Mouse (Mus musculus) MN1 (cell line): Measurements from ENCODE around the gene Fam234b.
A peak's percentile ranks its signal among the peaks of the same experiment; 100 is the strongest.

Experiments
- DNase-seq: peaks from one replicate; pipeline ENCODE4 v3.0.0-alpha.2; 2016; ENCODE audit warnings: low spot score

The Fam234b gene

GRCm38 (mm10) chr6:135228465-135228941 lies 30.7 kb downstream of the Fam234b start:
- no peak for DNase-seq

- no peak for DNase-seq
Observed at GRCm38 (mm10) chr6:135230586-135230985, 32.8 kb downstream of the Fam234b start.

- DNase-seq, result no peak
Observed at GRCm38 (mm10) chr6:135232443-135233182, 34.8 kb downstream of the Fam234b start.

- no peak for DNase-seq
Observed at GRCm38 (mm10) chr6:135235742-135236141, 38.0 kb downstream of the Fam234b start.

- no peak for DNase-seq
Observed at GRCm38 (mm10) chr6:135236576-135236975, 38.8 kb downstream of the Fam234b start.

GRCm38 (mm10) chr6:135237326-135237725 lies 39.5 kb downstream of the Fam234b start:
- DNase-seq, result no peak

- no peak for DNase-seq
Observed at GRCm38 (mm10) chr6:135238211-135238610, 40.4 kb downstream of the Fam234b start.

GRCm38 (mm10) chr6:135240361-135240760 lies 42.6 kb downstream of the Fam234b start:
- DNase-seq, result no peak

GRCm38 (mm10) chr6:135245586-135245985 lies 47.8 kb downstream of the Fam234b start:
- no peak for DNase-seq

GRCm38 (mm10) chr6:135247861-135248260 lies 50.1 kb downstream of the Fam234b start:
- no peak for DNase-seq

GRCm38 (mm10) chr6:135249846-135250531 lies 52.2 kb downstream of the Fam234b start:
- peak; percentile 86 for DNase-seq

GRCm38 (mm10) chr6:135250926-135251699 lies 53.3 kb downstream of the Fam234b start:
- peak; percentile 15 for DNase-seq

GRCm38 (mm10) chr6:135251849-135252727 lies 54.3 kb downstream of the Fam234b start:
- DNase-seq, result peak; percentile 69

- DNase-seq, result peak; percentile 90
Observed at GRCm38 (mm10) chr6:135252728-135253077, 54.9 kb downstream of the Fam234b start.

GRCm38 (mm10) chr6:135254153-135254552 lies 56.4 kb downstream of the Fam234b start, which contains the start of gene Gsg1:
Gsg1 (minus strand) TSS chr6:135254351.
- peak; percentile 9 for DNase-seq

- DNase-seq, result no peak
Observed at GRCm38 (mm10) chr6:135260435-135260834, 62.7 kb downstream of the Fam234b start.

- DNase-seq, result no peak
Observed at GRCm38 (mm10) chr6:135261124-135261523, 63.3 kb downstream of the Fam234b start.

- DNase-seq, result no peak
Observed at GRCm38 (mm10) chr6:135262565-135262964, 64.8 kb downstream of the Fam234b start.

- no peak for DNase-seq
Observed at GRCm38 (mm10) chr6:135264136-135264535, 66.4 kb downstream of the Fam234b start.

- DNase-seq, result no peak
Observed at GRCm38 (mm10) chr6:135266056-135266455, 68.3 kb downstream of the Fam234b start.

GRCm38 (mm10) chr6:135267221-135267620 lies 69.4 kb downstream of the Fam234b start:
- DNase-seq, result no peak

GRCm38 (mm10) chr6:135268392-135268791 lies 70.6 kb downstream of the Fam234b start:
- no peak for DNase-seq
